Mouse (Mus musculus) liver, embryonic 14.5 days (tissue): Measurements from ENCODE around the gene Atrnl1. TPM values are rescaled to one million over a fixed set of nuclear protein-coding genes. Genes with fewer than 3 reads are reported as not detected.
A peak's percentile ranks its signal among the peaks of the same experiment; 100 is the strongest.

Experiments
- ATAC-seq: fragments of 200-750 bp; cut with Nextera tagmentation; 2 replicates; pipeline ENCODE4 v1.8.0; 2017; ENCODE audit warnings: moderate number of reproducible peaks, mild to moderate bottlenecking, moderate library complexity; ENCODE audit not compliant: insufficient read depth
- DNase-seq, 3 experiments: peaks; one replicate each; pipeline ENCODE4 v3.0.0-alpha.2; 2012 to 2013; ENCODE audit warnings: low read depth in 3 of 3, low spot score in 3 of 3
- H3K27ac ChIP-seq: fragments of 300-500 bp; sonication (generic); 2 replicates; pipeline ENCODE4 v1.5.1; 2014; ENCODE audit warnings: moderate library complexity, mild to moderate bottlenecking, control low read depth, inconsistent platforms
- H3K27me3 ChIP-seq: fragments of 300-500 bp; sonication (generic); 2 replicates; pipeline ENCODE4 v1.6.1; 2014; ENCODE audit warnings: mild to moderate bottlenecking, low read length, moderate library complexity; ENCODE audit not compliant: control insufficient read depth, insufficient read depth
- H3K36me3 ChIP-seq: fragments of 300-500 bp; sonication (generic); replicated peaks from 2 replicates; pipeline ENCODE4 v1.6.1; 2014; ENCODE audit warnings: low read depth; ENCODE audit not compliant: control insufficient read depth, insufficient read depth
- H3K4me1 ChIP-seq, 2 experiments: fragments of 200-500 bp in 1 of 2; fragments of 300-500 bp in 1 of 2; sonication (generic) in 1 of 2; replicated peaks; 2 replicates each; pipeline ENCODE4 v1.6.1; 2012 to 2014; ENCODE audit warnings: antibody characterized with exemption in 1 of 2, inconsistent platforms in 1 of 2, low read length in 1 of 2; ENCODE audit not compliant: control insufficient read depth in 2 of 2, insufficient read depth in 2 of 2
- H3K4me2 ChIP-seq: fragments of 300-500 bp; sonication (generic); 2 replicates; pipeline ENCODE4 v1.6.1; 2014; ENCODE audit warnings: low read depth, mild to moderate bottlenecking, control low read depth, moderate library complexity
- H3K4me3 ChIP-seq, 2 experiments: fragments of 200-500 bp in 1 of 2; fragments of 300-500 bp in 1 of 2; sonication (generic) in 1 of 2; 2 replicates each; pipeline ENCODE4 v1.5.1; 2012 to 2014; ENCODE audit warnings: low read depth in 2 of 2, low read length in 2 of 2, mild to moderate bottlenecking in 2 of 2, control low read depth in 1 of 2, inconsistent platforms in 1 of 2, moderate library complexity in 1 of 2; ENCODE audit not compliant: insufficient read depth in 1 of 2
- H3K9ac ChIP-seq: fragments of 300-500 bp; sonication (generic); replicated peaks from 2 replicates; pipeline ENCODE4 v1.6.1; 2014; ENCODE audit warnings: mild to moderate bottlenecking, control low read depth, moderate library complexity
- H3K9me3 ChIP-seq: fragments of 300-500 bp; sonication (generic); 2 replicates; pipeline ENCODE4 v1.6.1; 2016; ENCODE audit warnings: low read length, mixed read lengths; ENCODE audit not compliant: control insufficient read depth
- CTCF ChIP-seq: IDR thresholded peaks from 2 replicates; pipeline ENCODE4 v1.5.1; 2016; ENCODE audit warnings: antibody characterized with exemption, low read depth, control low read depth
- EP300 ChIP-seq: IDR thresholded peaks from 2 replicates; pipeline ENCODE4 v1.6.1; 2016; ENCODE audit warnings: antibody characterized with exemption, low read depth
- WGBS: fragments of 180-500 bp; shearing (Covaris S2); extraction: QIAGEN DNeasy Blood & Tissue Kit; methylation state at CpG from one replicate; pipeline ENCODE4 v1.1.7; 2014; ENCODE audit not compliant: insufficient replicate concordance; 5-methylcytosine and 5-hydroxymethylcytosine counted together
- polyA plus RNA-seq, 2 experiments: library from polyadenylated mRNA; depleted of rRNA in 1 of 2; stranded (reverse) in 1 of 2; unstranded in 1 of 2; fragments of >200 nt; fragmentation: Nextera tagmentation in 1 of 2; extraction: Ambion mirVana in 1 of 2; gene quantifications; 2 replicates each; pipeline versions ENCODE4 v1.2.1 to v1.2.3; 2012 to 2014

Gene Atrnl1
- polyA plus RNA-seq, 2 experiments, result 0.46 to 1.3 TPM

DNA sequence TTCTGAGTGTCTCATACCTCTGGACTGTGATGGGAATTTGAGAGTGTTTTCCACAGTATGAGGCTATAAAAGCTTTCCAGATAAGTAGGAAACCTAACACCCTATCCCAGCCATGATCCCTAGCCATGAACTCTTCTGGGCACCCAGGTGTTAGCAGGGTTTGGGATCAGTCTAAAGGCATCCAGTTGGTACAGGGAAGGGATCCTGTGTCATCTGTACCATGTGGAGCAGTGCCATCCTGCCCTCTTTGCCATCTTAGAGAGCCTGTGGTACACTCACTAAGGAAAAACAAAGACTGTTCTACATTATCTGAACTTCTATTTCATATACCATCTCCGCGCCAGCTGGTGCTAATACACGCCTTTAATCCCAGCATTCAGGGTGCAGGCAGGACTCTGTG, 499.7 kb downstream of the Atrnl1 start:
- no peaks in the 10 kb centered on the region for H3K27me3 ChIP-seq
- no peak overlapping the region for H3K4me2 ChIP-seq
- H3K9me3 ChIP-seq, result no peaks in the 10 kb centered on the region
- no peak overlapping the region for H3K27ac ChIP-seq
- WGBS, result 87% methylated on average over 3 of the region's 3 CpGs
- H3K9ac ChIP-seq, result no peak overlapping the region
- DNase-seq (no peak), ATAC-seq (no peak)
- TF ChIP-seq EP300 (no peak), CTCF (no peak)
- no peaks in the 10 kb centered on the region for H3K4me1 ChIP-seq
- H3K36me3 ChIP-seq, result no peaks in the 10 kb centered on the region
- H3K4me3 ChIP-seq, result no peak overlapping the region

DNA sequence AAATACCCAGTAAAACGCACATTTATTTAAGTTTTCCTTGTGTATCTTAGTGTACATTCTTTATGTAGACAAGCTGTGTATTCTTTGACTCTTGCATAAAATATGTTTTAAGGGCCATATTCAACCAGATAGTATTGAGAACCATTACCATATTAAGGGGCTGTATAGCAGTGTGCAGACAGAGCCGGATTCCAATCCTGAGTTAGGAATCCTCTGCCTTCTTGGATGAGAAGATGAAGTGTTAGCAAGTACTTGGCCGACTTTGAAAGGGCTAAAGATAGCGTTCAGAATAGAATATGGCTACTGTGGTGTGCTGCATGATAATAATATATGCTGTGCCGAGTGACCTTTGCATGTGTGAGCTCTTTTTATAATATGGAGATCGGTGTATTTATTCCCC, 500.5 kb downstream of the Atrnl1 start:
- H3K9ac ChIP-seq, result no peak overlapping the region
- TF ChIP-seq EP300 (no peak), CTCF (no peak)
- no peaks in the 10 kb centered on the region for H3K4me1 ChIP-seq
- 68% methylated on average over 6 of the region's 6 CpGs for WGBS
- no peaks in the 10 kb centered on the region for H3K27me3 ChIP-seq
- H3K4me2 ChIP-seq, result no peak overlapping the region
- DNase-seq (no peak), ATAC-seq (no peak)
- no peak overlapping the region for H3K27ac ChIP-seq
- no peaks in the 10 kb centered on the region for H3K9me3 ChIP-seq
- no peak overlapping the region for H3K4me3 ChIP-seq
- no peaks in the 10 kb centered on the region for H3K36me3 ChIP-seq

- H3K9me3 ChIP-seq, result no peaks in the 10 kb centered on the region
- H3K9ac ChIP-seq, result no peak overlapping the region
- H3K4me3 ChIP-seq, result no peak overlapping the region
- no peak for TF ChIP-seq CTCF
- TF ChIP-seq EP300, result no peak
- DNase-seq, result no peak
- no peak overlapping the region for H3K4me2 ChIP-seq
- H3K4me1 ChIP-seq, result no peaks in the 10 kb centered on the region
- H3K27ac ChIP-seq, result no peak overlapping the region
- WGBS, result 51% methylated on average over 5 of the region's 5 CpGs
- no peaks in the 10 kb centered on the region for H3K36me3 ChIP-seq
- no peaks in the 10 kb centered on the region for H3K27me3 ChIP-seq
- ATAC-seq, result no peak
Measured at GRCm38 (mm10) chr19:58112151-58112550, 501.3 kb downstream of the Atrnl1 start.

DNA sequence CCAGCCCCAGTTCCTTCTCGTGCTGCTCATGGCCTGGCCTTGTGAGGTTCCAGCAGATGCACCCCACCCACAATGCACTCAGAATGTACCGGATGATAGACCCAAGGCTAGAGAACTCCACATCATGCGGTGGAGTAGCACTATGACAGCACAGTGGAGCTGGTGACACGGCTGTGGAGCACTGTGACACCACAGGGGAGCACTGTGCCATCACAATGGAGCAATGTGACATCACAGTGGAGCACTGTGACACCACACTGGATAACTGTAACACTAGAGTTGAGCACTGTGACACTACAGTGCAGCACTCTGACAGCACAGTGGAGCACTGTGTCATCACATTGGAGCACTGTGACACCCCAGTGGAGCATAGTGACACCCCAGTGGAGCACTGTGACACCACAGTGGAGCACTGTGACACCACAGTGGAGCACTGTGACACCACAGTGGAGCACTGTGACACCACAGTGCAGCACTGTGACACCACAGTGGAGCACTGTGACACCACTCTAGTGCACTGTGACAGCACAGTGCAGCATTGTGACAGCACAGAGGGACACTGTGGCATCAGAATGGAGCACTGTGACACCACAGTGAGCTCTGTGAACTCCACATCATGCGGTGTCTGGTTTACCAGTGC, 502.4 kb downstream of the Atrnl1 start:
- H3K4me3 ChIP-seq, result no peak overlapping the region

GRCm38 (mm10) chr19:58117595-58117994, 506.8 kb downstream of the Atrnl1 start:
- no peak overlapping the region for H3K9ac ChIP-seq
- DNase-seq (no peak), ATAC-seq (no peak)
- TF ChIP-seq CTCF, result no peak
- TF ChIP-seq EP300, result no peak
- no peak overlapping the region for H3K27ac ChIP-seq
- 80% methylated on average over 6 of the region's 6 CpGs for WGBS
- H3K4me3 ChIP-seq, result no peak overlapping the region
- H3K9me3 ChIP-seq, result no peaks in the 10 kb centered on the region
- H3K4me1 ChIP-seq, result no peaks in the 10 kb centered on the region
- no peak overlapping the region for H3K4me2 ChIP-seq
- H3K27me3 ChIP-seq, result no peaks in the 10 kb centered on the region
- H3K36me3 ChIP-seq, result no peaks in the 10 kb centered on the region

More for the DNA sequence above, 502.4 kb downstream of the Atrnl1 start:
- no peaks in the 10 kb centered on the region for H3K9me3 ChIP-seq
- TF ChIP-seq CTCF, result no peak
- TF ChIP-seq EP300, result no peak
- H3K9ac ChIP-seq, result no peak overlapping the region
- DNase-seq (no peak), ATAC-seq (peak; percentile 79)
- H3K4me1 ChIP-seq, result no peaks in the 10 kb centered on the region
- no peak overlapping the region for H3K4me2 ChIP-seq
- H3K36me3 ChIP-seq, result no peaks in the 10 kb centered on the region
- 61% methylated on average over 5 of the region's 5 CpGs for WGBS
- no peaks in the 10 kb centered on the region for H3K27me3 ChIP-seq
- no peak overlapping the region for H3K27ac ChIP-seq
